Mouse (Mus musculus): ENCODE results near the gene Sspn.

DNA sequence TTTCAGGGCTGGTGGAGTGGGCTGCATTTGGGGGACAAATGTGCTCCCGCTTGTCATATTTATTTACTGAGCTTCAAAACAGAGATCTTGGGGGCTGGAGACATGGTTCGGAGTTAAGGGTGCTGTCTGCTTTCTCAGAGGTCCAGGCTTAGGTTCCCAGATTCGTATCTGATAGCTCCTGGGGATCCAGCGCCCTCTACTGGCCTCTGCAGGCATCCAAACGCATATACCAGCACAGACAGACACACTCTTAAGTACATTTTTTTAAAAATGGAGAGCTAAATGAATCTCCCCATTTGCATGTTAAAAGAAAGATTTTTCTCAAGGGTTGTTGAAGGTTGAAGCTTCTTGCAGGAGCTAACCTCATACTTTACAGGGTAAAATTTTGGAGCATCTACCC lies 38.1 kb downstream of the Sspn start:
- TF ChIP-seq GATA1 (IDR thresholded peaks at IDR 0.05; ENCODE audit: borderline replicate concordance, low read length) (no peak), FLI1 (IDR thresholded peaks at IDR 0.05; ENCODE audit: low read length) (no peak)

Measured in megakaryocyte, embryonic 14.5 days (primary cell).